Mouse (Mus musculus) spleen, postnatal 4 days (tissue): ENCODE measurements around the gene Emc4.

Source experiments
- DNase-seq, 2 experiments: peaks; one replicate each; pipeline ENCODE4 v3.0.0; 2022; ENCODE audit warnings: low spot score in 2 of 2

The Emc4 gene

DNA sequence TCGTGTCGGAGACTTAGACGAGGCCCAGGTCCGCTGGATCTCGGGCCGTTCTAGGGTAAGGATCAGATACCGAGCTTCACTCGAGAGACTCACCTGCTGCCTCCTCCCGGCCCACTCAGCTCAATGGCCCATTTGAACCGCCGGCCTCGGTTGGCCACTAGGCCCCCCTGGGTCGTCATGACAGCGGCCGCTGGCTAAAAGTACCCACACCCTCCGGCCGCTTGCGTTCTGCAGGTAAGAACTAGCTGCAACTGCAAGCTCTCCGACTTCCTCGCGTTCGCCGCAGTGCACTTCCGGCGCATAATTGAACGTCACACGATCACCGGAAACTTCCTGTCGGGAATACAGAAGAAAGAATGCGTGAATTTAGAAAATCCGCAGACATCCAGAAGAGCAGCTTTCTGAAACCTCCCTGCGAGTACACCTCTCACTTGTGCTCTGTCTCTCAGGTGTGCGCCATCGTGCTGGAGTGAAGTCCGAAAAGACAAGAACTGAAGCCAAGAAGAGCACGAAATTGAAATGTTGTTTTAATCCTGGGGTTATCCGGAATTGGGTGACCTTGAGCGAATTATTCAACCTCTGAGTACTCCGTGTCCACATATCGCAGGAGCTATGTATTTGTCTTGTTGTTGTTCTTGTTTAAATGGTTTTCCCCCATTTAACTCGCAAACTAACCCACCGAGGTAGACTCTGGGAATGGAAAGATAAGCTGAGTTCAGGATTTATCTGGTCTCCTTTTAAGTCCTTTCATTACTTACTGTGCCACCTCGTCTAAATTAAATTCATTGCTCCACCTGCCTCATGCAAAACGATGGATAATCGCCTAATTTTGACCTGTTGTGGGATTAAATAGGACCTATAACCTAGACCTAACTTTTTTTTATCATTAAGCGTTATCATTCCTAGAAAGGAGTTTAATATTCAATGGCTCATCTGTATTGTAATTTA lies at the start of gene Emc4:
Emc4 (minus strand) TSS at position 302 of the 948 bp plus-strand sequence.
- DNase-seq: peak; percentile 81 to 91

DNA sequence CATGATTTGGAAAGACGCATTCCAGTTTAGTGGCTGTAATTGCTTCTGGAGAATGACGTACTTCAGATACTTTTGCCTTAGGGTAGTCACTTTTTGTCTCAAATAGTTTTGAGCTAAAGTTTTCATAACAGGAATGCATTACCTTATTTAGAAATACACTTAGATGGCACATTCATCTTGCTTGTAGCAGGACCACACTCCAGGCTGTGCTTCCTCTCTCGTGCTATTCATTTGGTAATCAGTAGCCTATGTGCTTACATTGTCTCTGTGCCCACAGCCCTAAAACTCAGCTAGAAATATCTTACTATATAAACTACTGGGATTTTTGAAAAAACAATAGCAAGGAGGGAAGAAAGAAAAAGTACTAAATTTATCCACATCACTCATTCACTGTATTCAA lies 39.2 kb upstream of the Emc4 start:
- DNase-seq: no peak

DNA sequence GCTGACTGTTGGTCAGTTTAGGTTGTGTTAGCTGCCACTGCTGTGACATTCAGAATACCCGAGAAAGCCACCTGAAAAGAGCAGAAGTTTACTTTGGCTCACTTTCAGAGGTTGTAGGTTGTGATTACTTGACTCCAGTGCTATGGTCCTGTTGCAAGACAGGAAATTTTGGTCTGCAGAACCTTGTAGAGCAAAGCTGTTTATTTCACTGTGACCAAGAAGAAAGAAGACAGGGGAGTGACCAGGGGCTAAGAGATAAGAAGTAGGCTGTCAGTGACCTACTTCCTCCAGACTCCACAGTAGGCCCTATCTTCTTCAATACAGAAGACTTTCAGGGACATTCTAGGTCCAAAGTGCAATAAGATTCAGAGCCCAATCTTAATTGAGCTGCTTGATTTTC lies 28.8 kb upstream of the Emc4 start:
- no peak for DNase-seq

DNA sequence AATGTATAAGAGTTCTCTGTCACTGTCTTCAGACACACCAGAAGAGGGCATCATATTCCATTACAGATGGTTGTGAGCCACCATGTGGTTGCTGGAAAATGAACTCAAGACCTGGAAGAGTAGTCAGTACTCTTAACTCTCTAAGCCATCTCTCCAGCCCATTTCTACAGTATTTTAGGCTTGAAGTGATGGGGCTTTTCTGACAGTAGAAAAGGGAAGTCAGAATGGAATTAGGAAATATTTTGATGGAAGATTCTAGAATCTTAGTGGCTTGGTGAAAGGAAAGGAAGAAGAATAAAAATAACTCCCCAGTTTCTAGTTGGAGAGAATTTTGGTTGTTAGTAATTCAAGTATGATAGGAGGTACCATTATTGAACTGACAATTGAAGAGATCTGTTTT lies 26.1 kb upstream of the Emc4 start:
- no peak for DNase-seq

DNA sequence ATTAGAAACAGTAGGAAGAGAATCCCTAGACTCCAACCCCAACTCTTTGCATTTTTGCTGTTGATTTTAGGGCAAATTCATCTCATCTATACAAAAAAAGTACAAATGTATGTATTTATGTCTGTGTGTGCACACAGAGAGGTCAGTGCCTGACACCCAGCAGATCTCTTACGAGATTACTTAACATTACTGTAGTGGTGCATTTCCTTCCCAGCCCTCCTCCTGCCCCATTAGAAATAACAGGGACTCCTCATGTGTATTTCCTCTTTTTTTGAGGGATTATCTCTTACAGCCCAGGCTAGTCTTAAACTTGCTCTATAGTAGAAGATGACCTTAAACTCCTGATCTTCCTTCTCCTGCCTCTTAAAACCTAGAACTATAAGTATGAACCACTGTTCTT lies 24.9 kb upstream of the Emc4 start:
- DNase-seq: no peak

DNA sequence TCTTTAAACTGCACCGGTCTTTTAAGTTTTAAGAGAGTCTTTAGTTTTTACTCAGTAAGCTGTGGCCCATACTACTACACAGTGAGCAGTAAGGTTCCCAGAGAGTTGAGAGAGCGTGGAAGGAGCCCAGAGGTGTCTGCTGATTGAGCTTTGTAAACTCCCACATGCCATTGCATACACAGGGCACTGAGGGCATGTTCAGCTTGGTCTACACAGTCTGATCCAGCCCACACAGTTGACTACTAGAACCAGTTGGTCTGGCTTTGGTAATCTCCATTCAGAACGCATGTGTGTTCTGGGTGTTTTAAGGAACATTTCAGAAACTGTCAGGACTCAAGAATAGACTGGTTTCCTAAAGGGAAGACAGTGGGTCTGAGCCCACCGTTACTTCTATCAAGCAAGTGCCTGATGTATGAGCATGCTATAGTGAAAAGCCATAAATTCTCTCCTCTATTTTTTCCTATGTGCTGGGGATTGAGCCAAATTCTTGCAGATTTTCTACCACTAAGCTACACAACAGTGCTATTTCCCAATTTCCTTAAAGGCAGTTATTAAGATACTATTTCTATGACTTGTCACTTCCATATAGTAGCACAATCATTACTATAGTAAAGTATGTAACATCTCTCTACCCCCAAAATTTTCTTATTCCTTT lies 23.6 kb upstream of the Emc4 start:
- DNase-seq: no peak

DNA sequence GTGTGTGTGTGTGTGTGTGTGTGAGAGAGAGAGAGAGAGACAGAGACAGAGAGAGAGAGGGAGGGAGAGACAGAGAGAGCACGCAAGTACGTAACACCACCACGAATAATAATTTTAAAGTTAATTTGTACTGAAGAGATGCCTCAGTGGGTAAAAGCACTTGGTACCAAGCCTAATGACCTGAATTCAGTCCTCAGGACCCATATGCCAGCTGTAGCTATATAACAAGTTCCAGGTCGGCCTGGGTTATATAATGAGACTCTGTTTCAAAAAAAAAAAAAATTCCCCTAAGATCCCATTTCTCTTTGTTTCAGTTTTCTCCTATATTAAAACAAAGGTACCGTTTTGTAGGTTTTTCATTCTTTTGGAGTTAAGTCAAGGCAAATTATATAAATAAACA lies 23.0 kb upstream of the Emc4 start:
- DNase-seq: no peak

DNA sequence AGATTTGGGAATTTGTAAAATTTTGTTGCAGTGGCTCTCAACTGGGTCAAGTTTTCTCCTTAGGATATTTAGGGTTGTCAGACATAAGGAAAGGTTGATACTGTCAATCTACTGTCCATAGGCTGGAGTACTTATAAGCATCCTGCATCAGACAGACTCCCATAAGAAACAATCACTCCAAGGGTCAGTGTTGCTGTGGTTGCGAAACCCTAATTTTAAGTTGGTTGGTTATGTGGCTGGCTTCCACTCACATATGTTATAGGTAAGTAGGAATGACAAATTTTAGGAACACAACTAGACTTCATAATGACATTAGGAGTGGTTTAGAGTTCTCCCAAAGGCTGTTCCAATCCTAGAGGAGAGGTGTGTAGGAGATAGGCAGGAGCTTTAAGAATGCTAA lies 13.4 kb upstream of the Emc4 start:
- no peak for DNase-seq

DNA sequence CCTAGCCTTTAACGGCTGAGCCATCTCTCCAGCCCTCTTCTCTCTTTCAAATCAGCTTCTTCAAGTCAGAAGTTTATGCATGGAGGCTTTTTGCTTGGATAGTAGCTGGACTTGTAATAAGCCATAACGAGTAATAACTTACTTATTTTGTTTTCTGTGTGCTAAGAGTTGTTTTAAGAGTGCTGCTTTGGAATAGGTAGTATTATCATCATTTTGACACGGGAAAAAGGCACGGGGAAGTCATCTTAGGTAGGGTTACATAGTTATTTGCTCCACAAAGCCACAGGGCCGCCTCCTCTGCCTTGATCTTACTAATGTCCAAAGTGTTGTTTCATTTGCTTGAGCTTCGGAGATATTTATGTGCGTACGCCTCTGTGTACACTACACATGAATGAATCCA lies 12.3 kb upstream of the Emc4 start:
- no peak for DNase-seq

DNA sequence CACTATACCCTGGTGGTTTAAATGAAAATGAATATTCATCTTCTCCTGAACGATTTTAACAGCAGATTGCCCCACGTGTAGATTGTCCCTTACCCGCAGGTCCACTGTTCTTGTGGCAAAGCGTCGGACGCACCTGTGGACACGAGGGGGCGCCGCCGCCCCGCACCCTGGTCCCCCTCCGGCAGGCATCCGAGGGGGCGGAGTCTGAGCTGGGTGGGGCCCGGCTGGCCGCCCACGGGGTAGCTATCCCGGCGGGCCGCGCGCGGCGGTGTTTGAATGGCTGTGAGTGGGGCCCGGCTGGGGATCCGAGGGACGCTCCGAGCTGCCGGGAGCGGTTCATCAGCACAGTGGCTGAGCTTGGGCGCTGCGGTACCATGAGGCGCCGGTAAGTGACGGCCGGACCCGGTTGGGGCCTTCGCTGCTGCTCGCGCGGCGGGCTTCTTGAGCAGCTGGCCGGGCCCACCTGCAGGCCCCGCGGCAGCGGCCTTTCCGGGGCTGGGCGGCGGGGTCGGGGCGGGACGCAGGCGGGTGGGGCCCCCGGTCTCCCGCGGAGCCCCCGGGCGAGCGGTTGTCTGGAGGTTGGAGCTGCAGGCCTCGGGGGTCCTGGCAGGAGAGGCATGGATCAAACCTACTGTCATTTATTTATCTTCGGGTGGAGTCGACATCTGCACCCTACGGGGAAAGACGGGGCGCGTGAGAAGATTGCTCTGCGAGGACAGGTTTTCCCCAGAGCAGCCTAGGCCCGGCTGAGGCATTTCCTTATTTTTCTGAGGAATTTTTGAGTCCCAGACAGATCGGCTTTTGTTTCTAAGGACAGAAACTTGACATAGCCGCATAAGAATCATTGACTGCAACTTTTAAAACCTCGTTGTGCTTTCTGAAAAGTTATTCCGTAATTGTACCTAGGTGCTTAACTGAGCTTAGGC lies 11.4 kb upstream of the Emc4 start, which contains the start of gene Katnbl1:
Katnbl1 (plus strand) TSS at position 239 of the 926 bp plus-strand sequence.
- DNase-seq: peak; percentile 98 to 99

DNA sequence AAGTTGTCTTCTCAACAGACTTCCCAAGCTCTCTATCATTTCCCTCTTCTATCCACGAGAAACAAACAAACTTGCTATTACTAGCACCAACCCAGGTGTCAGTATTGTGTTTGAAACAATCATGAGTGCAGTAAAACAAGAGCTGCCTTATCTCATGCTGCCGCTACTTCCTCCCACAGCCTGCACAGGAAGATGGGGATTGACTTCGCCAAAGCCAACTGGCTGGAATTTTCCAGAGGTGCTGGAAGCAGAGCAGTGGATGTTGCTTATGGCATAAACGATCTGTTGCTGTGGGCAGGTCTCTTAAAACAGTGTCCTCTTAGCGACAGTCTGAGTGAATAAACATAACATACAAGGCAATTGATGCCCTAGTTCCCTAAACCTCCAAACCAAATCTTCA lies 6.8 kb upstream of the Emc4 start:
- DNase-seq: no peak

DNA sequence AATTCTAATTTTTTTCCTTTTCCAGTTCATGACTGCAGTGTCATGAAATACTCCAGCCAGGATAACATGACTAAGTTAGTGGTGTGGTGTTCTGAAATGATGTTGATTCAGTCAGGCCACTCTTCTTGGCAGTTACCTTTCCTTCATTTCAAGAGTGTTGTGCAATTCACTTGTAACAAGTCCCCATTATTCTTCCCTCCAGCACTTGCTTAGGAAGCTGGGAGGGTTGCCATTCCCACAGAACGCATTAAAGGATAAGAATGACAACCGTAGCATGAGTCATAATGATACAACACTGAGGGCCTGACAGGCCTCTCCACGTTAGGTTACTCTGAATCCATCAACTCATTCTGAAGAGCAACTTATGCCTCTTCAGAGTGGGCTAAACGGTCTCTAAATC lies 5.3 kb upstream of the Emc4 start:
- DNase-seq: no peak

DNA sequence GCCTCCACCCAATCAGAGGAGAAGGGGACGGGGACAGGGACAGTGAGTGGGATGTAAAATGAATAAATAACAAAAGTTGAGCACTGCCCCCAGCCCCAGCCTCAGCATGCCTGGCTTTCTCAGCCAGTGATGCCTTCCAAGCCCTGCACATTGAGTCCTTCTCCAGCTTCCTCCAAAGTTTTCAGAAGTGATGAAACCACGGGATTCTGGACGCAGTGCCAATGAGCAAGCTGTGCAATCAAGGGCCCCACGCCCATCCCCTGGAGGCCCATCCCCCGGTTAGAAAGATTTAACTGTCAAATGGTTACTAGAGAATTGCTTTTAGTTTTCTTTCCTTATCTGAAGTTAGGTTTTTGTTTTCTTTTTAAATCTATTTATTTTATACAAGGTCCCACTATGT lies 2.1 kb upstream of the Emc4 start:
- no peak for DNase-seq

DNA sequence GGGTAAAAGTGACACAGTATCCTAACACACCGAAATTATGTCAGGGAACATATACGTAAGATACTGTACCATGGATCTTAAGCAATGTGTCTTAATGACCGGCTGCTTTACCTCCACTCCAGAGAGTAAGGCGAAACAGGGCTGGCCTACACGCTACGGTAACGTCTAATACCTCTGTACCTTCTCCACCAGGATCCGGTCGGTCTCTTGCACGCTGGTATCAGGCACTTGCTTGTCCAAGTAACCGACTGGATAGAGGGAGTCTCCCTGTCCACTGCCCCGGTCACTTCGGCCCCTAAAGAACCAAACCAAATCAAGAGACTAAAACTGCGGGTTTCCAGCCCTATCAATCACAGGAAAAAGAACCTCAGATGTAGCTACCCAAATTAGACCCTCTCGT lies 605 bp downstream of the Emc4 start:
- peak in 1 of 2 experiments; percentile 15 for DNase-seq

DNA sequence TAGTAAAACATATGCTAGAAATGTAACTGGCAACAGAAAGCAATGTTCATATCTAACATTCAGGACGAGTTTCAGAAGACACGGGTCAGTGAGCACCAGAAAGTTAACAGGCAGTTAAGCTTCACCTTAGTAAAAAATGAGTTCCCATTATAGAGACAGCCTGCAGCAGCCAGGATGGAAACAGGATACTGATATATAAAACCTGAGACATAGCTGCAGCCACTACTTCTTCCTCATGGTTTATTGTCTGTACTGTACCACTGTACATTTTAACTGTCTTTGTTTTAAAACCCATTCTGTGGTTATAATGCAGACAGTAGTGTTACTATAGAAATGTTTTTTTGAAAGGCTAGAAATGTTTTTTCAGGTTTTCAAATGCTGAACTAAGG lies 7.1 kb downstream of the Emc4 start:
- DNase-seq: no peak

DNA sequence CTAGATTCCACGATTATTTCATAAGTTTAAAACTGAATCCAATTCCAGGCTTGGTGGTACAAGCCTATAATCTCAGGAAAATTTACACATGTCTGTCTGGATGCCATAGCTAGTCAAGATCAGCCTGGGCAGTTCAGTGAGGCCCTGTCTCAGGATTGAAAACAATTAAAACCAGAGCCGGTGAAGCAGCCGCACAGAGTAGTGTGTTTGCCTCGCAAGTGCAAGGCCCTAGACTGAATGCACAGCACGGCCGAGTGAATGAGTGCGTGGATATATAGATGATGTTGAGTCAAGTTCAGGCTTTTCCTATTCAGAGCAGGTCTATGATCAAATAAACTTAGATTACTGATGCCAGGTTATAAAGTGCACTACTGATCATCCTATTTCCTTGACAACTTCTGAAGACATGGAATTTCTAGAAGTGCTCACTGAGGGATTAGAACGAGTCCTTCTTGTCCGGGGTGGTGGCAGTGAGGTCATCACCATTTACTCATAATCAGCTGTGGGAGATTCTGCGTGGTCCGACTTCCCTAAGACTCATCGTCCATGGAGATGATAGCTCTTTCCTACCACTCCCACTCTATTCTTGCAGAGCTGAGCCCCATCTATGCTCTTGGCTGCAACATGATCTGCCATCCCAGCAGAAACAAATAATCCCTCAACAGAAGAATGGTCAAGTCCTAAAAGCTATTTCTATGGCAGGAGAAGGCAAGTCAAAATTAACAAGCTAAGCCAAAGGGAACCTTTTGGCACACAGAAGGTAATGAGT lies 7.6 kb downstream of the Emc4 start:
- no peak for DNase-seq

DNA sequence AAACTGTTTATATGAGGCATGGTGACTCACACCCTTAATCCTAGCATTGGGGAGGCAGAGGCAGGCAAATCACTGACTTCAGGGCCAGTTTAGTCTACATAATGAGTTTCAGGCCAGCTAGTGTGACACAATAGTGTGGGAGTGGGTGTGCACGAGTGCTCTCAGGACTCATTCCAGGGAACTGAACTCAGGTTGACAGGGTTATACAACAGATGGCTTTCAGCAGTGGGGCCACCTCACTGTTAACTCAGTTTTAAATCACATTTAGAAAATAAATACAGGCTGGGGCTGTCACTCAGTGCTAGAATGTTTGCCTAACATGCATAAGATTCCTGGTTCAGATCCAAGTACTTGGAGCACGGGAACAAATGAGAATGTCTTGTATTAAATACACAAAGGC lies 8.2 kb downstream of the Emc4 start:
- DNase-seq: no peak

DNA sequence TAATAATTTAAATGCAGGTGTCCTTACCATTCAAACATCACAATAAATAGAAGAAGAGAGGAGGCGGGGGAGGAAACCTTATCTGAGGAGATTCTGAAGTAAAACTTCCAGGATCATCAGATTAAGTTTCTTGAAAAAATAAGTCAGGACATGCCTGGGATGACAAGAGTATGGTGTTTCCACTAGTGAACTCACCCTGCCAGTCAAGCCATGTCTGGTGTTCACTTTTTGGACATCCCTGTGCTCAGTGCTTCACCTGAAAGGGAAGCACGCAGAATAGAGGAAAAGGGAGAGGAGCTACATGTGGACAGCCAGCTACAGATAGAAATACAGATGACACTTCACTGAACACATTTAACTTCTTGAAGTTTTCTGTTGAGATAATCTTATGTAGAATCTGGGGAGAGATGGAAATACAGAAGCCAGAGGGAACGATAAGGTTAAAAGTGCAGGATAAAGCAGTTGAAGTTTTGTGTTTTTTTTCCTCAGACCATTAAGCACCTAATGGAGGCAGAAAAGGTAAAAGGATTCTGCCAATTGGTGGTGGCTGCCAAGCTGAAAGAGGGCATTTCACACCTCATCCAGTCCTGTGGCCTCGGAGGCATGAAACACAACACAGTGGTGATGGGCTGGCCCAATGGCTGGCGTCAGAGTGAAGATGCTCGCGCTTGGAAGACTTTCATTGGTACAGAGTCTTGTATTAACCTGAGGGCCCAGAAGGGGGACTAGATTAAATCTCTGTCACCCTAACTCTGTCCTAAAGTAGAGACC lies 14.0 kb downstream of the Emc4 start:
- DNase-seq: no peak

DNA sequence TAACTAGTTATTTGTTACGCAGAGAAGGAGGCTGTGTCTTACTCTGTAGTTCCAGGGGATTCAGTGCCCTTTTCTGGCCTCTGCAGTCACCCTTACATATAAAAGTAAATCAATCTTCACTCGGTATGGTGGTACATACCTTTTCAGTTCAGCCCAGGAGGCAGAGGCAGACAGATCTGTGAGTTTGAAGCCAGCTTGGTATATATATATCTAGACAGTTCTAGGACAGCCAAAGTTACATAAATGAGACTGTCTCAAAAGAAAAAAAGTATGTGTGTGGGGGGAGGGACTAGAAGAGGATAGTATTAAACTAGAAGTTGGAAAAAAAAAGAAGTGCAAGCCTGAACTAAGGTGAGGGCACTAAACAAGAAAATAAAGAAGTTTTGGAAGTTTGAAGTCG lies 19.6 kb downstream of the Emc4 start:
- DNase-seq: no peak

DNA sequence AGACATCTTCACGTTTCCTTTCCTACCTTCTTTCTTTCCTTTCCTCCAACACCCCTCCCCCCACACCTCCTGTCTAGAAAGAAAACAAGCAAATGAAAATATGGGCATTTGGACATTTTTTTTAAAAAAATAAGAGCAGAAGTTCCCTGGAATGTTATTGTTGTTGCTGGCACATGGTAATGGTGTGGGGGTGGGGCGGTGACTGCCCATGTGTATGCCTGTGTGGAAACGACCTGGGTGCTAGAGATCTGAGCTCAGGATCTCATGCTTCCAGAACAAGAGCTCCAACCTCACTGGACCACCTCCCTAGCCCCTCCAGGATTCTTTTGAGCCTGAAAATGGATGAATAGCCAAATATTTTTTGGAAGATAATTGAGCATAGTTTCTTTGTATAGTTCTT lies 26.7 kb downstream of the Emc4 start:
- no peak for DNase-seq

DNA sequence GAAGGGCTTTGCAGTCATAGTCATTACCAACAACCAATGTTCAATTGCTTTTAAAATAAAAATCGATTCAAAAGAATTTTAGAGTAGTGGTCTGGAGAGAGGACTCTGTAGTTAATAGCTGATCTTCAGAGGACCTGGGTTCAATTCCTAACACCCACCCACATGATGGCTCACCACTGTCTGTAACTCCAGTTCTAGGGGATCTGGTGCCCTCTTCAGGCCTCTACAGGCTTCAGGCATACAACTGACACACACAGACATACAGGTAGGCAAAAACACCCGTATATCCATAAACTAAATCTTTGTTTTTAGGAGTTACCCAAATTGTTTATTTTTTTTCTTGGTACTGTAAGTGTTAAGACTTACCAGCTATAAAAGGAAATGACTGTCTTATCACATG lies 28.1 kb downstream of the Emc4 start:
- DNase-seq: no peak
